Mouse (Mus musculus) midbrain, postnatal 0 days (tissue): ENCODE measurements around the gene Man1c1. TPM values are rescaled to one million over a fixed set of nuclear protein-coding genes. Genes with fewer than 3 reads are reported as not detected.
A peak's percentile ranks its signal among the peaks of the same experiment; 100 is the strongest.

ENCODE experiments used
- ATAC-seq: fragments of 200-750 bp; cut with Nextera tagmentation; 2 replicates; pipeline ENCODE4 v1.8.0; 2017; ENCODE audit warnings: moderate number of reproducible peaks, mild to moderate bottlenecking, moderate TSS enrichment, moderate library complexity; ENCODE audit not compliant: low FRiP score
- DNase-seq: peaks from one replicate; pipeline ENCODE4 v3.0.0-alpha.2; 2015; ENCODE audit warnings: low spot score
- H3K27ac ChIP-seq: fragments of 300-500 bp; sonication (generic); 2 replicates; pipeline ENCODE4 v1.5.1; 2014; ENCODE audit warnings: low read depth, mild to moderate bottlenecking, low read length, mixed read lengths
- H3K27me3 ChIP-seq: fragments of 300-500 bp; sonication (generic); 2 replicates; pipeline ENCODE4 v1.6.1; 2014; ENCODE audit warnings: low read length, control low read depth, mixed read lengths; ENCODE audit not compliant: insufficient read depth
- H3K36me3 ChIP-seq: fragments of 300-500 bp; sonication (generic); 2 replicates; pipeline ENCODE4 v1.6.1; 2014; ENCODE audit warnings: low read length, control low read depth, mixed read lengths; ENCODE audit not compliant: insufficient read depth
- H3K4me1 ChIP-seq: fragments of 300-500 bp; sonication (generic); 2 replicates; pipeline ENCODE4 v1.6.1; 2014; ENCODE audit warnings: mild to moderate bottlenecking, control low read depth, antibody characterized with exemption, low read length, mixed read lengths; ENCODE audit not compliant: insufficient read depth
- H3K4me2 ChIP-seq: fragments of 300-500 bp; sonication (generic); 2 replicates; pipeline ENCODE4 v1.6.1; 2014; ENCODE audit warnings: low read depth, mild to moderate bottlenecking, low read length, mixed read lengths; ENCODE audit not compliant: poor library complexity, severe bottlenecking
- H3K4me3 ChIP-seq: fragments of 300-500 bp; sonication (generic); 2 replicates; pipeline ENCODE4 v1.5.1; 2014; ENCODE audit warnings: low read depth, mild to moderate bottlenecking, low read length, moderate library complexity
- H3K9ac ChIP-seq: fragments of 300-500 bp; sonication (generic); replicated peaks from 2 replicates; pipeline ENCODE4 v1.6.1; 2014; ENCODE audit warnings: mild to moderate bottlenecking, low read length, moderate library complexity, mixed read lengths; ENCODE audit not compliant: poor library complexity, severe bottlenecking
- H3K9me3 ChIP-seq: fragments of 300-500 bp; sonication (generic); 2 replicates; pipeline ENCODE4 v1.6.1; 2016; ENCODE audit warnings: low read length, control low read depth
- CTCF ChIP-seq: IDR thresholded peaks from 2 replicates; pipeline ENCODE4 v1.5.1; 2016; ENCODE audit warnings: antibody characterized with exemption, mild to moderate bottlenecking
- WGBS: fragments of 180-500 bp; shearing (Covaris S2); extraction: QIAGEN DNeasy Blood & Tissue Kit; methylation state at CpG from one replicate; pipeline ENCODE4 v1.1.7; 2014; 5-methylcytosine and 5-hydroxymethylcytosine counted together
- polyA plus RNA-seq: library from polyadenylated mRNA; unstranded; fragments of >200 nt; fragmentation: Nextera tagmentation; extraction: Ambion mirVana; gene quantifications from 2 replicates; pipeline ENCODE4 v1.2.1, GENCODE M21; 2015
- total RNA-seq: library from RNA; depleted of rRNA; stranded (reverse); fragments of >200 nt; gene quantifications from 2 replicates; pipeline ENCODE4 v1.2.3, GENCODE M21; 2014

The Man1c1 gene
- total and polyA plus RNA-seq, 2 experiments from 2014 or later, result 3.4 to 28.7 TPM

- no peaks in the 10 kb centered on the region for H3K36me3 ChIP-seq
- no peak overlapping the region for H3K4me2 ChIP-seq
- H3K9me3 ChIP-seq, result no peaks in the 10 kb centered on the region
- no peaks in the 10 kb centered on the region for H3K27me3 ChIP-seq
- TF ChIP-seq CTCF, result peak; percentile 58
- no peak overlapping the region for H3K27ac ChIP-seq
- no peak for ATAC-seq
- H3K9ac ChIP-seq, result no peak overlapping the region
- no peak for DNase-seq
- H3K4me3 ChIP-seq, result no peak overlapping the region
- WGBS, result 83% methylated on average over 9 of the region's 9 CpGs
- no peaks in the 10 kb centered on the region for H3K4me1 ChIP-seq
Measured at GRCm38 (mm10) chr4:134684637-134685338, 19.3 kb downstream of the Man1c1 start.

GRCm38 (mm10) chr4:134683892-134684291 lies 20.2 kb downstream of the Man1c1 start:
- H3K27me3 ChIP-seq, result no peaks in the 10 kb centered on the region
- no peaks in the 10 kb centered on the region for H3K4me1 ChIP-seq
- no peak overlapping the region for H3K9ac ChIP-seq
- no peaks in the 10 kb centered on the region for H3K36me3 ChIP-seq
- no peak overlapping the region for H3K4me3 ChIP-seq
- no peak for TF ChIP-seq CTCF
- 76% methylated on average over 8 of the region's 8 CpGs for WGBS
- no peak for ATAC-seq
- H3K27ac ChIP-seq, result 0 out of 2 replicates have a peak overlapping the region, but pooled peaks have one; percentile 18
- H3K4me2 ChIP-seq, result no peak overlapping the region
- no peaks in the 10 kb centered on the region for H3K9me3 ChIP-seq
- peak; percentile 31 for DNase-seq

GRCm38 (mm10) chr4:134683008-134683407 lies 21.1 kb downstream of the Man1c1 start:
- no peak for ATAC-seq
- no peak overlapping the region for H3K4me2 ChIP-seq

GRCm38 (mm10) chr4:134682423-134682822 lies 21.7 kb downstream of the Man1c1 start:
- H3K27ac ChIP-seq, result peak overlapping the region; percentile 43
- H3K27me3 ChIP-seq, result no peaks in the 10 kb centered on the region
- H3K9ac ChIP-seq, result no peak overlapping the region
- H3K36me3 ChIP-seq, result no peaks in the 10 kb centered on the region
- ATAC-seq, result no peak
- H3K4me3 ChIP-seq, result no peak overlapping the region
- no peak for TF ChIP-seq CTCF
- WGBS, result 77% methylated on average over 8 of the region's 8 CpGs
- DNase-seq, result no peak
- no peak overlapping the region for H3K4me2 ChIP-seq
- H3K9me3 ChIP-seq, result no peaks in the 10 kb centered on the region
- H3K4me1 ChIP-seq, result 0 out of 2 replicates have a peak, but pooled peaks cover 7% of the 10 kb centered on the region

More at GRCm38 (mm10) chr4:134683008-134683407, 21.1 kb downstream of the Man1c1 start:
- peak; percentile 64 for DNase-seq
- WGBS, result 50% methylated on average over 13 of the region's 13 CpGs
- Histone ChIP-seq H3K27me3 (no peaks in the 10 kb centered on the region), H3K27ac (peak overlapping the region; percentile 43), H3K4me1 (0 out of 2 replicates have a peak, but pooled peaks cover 6% of the 10 kb centered on the region), H3K4me3 (no peak overlapping the region), H3K9me3 (no peaks in the 10 kb centered on the region), H3K36me3 (no peaks in the 10 kb centered on the region), H3K9ac (0 out of 2 replicates have a peak overlapping the region, but pooled peaks have one; percentile 19)
- no peak for TF ChIP-seq CTCF

- H3K4me3 ChIP-seq, result no peak overlapping the region
- ATAC-seq (no peak), DNase-seq (no peak)
- 0 out of 2 replicates have a peak, but pooled peaks cover 7% of the 10 kb centered on the region for H3K4me1 ChIP-seq
- WGBS, result 94% methylated on average over 7 of the region's 7 CpGs
- H3K27me3 ChIP-seq, result no peaks in the 10 kb centered on the region
- no peaks in the 10 kb centered on the region for H3K9me3 ChIP-seq
- H3K4me2 ChIP-seq, result no peak overlapping the region
- no peak overlapping the region for H3K9ac ChIP-seq
- no peaks in the 10 kb centered on the region for H3K36me3 ChIP-seq
- peak; percentile 30; the same call in 1 of the 2 replicates for TF ChIP-seq CTCF
- no peak overlapping the region for H3K27ac ChIP-seq
Measured at GRCm38 (mm10) chr4:134681819-134682218, 22.3 kb downstream of the Man1c1 start.
